Mouse (Mus musculus) monocyte, adult 5-6 weeks (primary cell): ENCODE data around the gene AC141477.1. TPM values are rescaled to one million over a fixed set of nuclear protein-coding genes. Genes with fewer than 3 reads are reported as not detected.

Experiments used
- ATAC-seq: fragments of 153-309, 156-312 bp; replicated peaks from 2 replicates; pipeline ENCODE4 v1.8.0; 2017; ENCODE audit warnings: mild to moderate bottlenecking; ENCODE audit not compliant: low TSS enrichment, insufficient number of reproducible peaks, severe bottlenecking, poor library complexity, low FRiP score
- total RNA-seq: library from RNA; stranded (forward); fragments of 200-1000, 200-491, 200-594 nt; gene quantifications from 3 replicates; pipeline ENCODE4 v1.2.3, GENCODE M21; 2017

The AC141477.1 gene
- total RNA-seq, 1 experiment from 2014 or later, result 54.9 TPM

DNA sequence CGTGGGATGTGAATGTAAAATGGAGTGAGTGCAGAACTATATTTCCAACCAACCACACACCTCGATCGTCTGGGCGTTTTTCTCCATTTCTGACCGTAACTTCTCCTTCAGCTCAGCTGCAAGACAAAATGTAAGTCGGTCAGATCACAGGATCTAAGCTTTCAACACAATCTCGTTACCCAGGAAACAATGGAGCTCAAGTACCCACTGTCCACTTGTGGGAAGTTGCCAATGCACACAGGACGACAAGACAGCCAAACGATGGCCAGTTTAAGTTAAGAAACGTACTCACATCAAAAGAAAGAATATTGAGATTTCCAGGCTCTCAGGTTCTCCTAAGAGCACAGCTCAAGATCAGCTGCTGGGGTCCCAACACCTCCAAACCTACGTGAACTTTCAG lies 6.3 kb downstream of the AC141477.1 start:
- ATAC-seq, result no peak

GRCm38 (mm10) chr10:76425674-76426073 lies 14.6 kb downstream of the AC141477.1 start:
- ATAC-seq, result no peak

DNA sequence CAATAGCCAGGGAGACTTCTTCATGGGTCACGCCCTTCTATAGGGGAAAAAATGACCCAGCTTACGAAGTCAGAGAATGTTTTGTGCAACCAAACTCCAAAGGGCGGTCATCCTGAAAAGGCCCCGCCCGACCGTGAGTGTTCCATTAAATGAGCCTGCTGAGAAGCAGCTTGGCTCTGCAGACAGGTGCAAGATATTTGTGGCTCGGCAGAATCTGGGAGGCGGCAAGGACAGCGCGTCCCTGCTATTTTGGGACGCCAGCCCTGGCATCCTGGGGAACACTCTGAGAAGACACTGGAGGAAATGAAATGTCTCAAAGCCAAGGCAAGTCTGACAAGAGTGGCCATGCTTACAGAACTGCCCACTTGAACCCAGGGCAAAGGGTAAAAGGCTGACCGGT lies 23.4 kb downstream of the AC141477.1 start:
- no peak for ATAC-seq

GRCm38 (mm10) chr10:76408520-76408919 lies 31.7 kb downstream of the AC141477.1 start:
- no peak for ATAC-seq

DNA sequence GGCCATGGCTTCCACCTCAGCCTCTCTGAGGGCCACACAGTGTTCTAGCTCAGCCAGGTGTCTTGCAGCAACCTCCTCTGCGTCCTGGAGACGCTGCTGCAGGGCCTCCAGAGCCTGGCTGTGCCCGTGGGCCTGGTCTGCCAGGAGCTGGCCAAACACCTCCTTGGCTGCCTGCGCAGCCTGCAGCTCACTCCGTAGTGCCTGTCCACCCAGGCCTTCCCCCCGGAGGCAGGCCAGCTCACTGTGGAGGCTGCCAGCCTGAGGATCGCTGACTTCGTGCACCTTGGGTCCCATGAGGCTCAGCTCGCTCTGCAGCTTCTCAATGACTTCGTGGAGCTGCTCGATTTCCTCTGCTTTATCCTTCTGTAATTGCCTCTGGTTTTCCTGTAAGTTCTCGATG lies 47.6 kb downstream of the AC141477.1 start:
- peak; percentile 22; the same call in 1 of the 2 replicates for ATAC-seq

DNA sequence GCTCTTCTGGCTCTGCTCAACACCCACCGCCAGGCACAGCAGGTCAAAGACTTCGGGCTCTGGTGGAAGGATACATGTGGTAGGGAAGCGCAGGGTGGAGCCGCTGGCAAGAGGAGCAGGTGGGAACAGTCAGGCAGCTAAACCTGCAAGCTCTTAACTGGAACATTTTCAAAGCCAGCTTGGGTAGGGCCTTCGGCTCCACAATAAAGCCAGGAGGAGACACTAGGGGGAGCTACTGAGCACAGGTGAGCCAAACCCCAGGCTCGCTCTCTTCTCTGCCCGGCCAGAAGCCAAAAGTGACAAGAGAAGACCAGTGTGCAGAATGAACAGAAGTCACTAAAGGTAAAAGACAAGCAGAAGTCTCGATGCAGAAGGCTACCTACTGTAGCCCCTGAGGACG lies 48.5 kb downstream of the AC141477.1 start:
- ATAC-seq, result no peak

- ATAC-seq, result no peak
Observed at GRCm38 (mm10) chr10:76391166-76391565, 49.1 kb downstream of the AC141477.1 start.

Other genes with a start within 250 kb of the AC141477.1 start
- 4.3 to 12.5 TPM (median 5.0 TPM) in 3 replicates for gene Prmt2, start 202.6 kb downstream of the AC141477.1 start, total RNA-seq
- not detected in 3 replicates for gene S100b, start 186.6 kb downstream of the AC141477.1 start, total RNA-seq
- 5.5 to 8.2 TPM (median 6.8 TPM) in 3 replicates for gene Dip2a, start 95.2 kb downstream of the AC141477.1 start, total RNA-seq
- 36.3 to 48.3 TPM (median 40.0 TPM) in 3 replicates for gene Pcnt, start 2.3 kb upstream of the AC141477.1 start, total RNA-seq
- not detected in 3 replicates for gene 2610028H24Rik, start 8.6 kb upstream of the AC141477.1 start, total RNA-seq
- gene Mcm3ap, start 28.5 kb upstream of the AC141477.1 start, total RNA-seq, result 56.0 to 77.8 TPM (median 72.0 TPM) in 3 replicates
- gene Ybey, start 28.7 kb upstream of the AC141477.1 start, total RNA-seq, result 2.2 to 4.7 TPM (median 2.4 TPM) in 3 replicates
- gene Lss, start 91.1 kb upstream of the AC141477.1 start, total RNA-seq, result 4.4 to 8.6 TPM (median 4.7 TPM) in 3 replicates
- gene Spatc1l, start 121.8 kb upstream of the AC141477.1 start, total RNA-seq, result 0.87 TPM in 1 of 3 replicates, not detected in the others
- gene Ftcd, start 135.2 kb upstream of the AC141477.1 start, total RNA-seq, result not detected in 3 replicates
- not detected in 3 replicates for gene Col6a2, start 183.2 kb upstream of the AC141477.1 start, total RNA-seq